Mouse (Mus musculus): ENCODE results near the gene Gm8374. TPM values are rescaled to one million over a fixed set of nuclear protein-coding genes. Genes with fewer than 3 reads are reported as not detected.
"Not testable (repeated sequence)": the region's sequence is repeated elsewhere in the genome, so short reads cannot be mapped to it uniquely, and the experiment has no call there.

The Gm8374 gene
- total RNA-seq (2021), result not detected
- long read RNA-seq, experiment 1, result 0 reads
- long read RNA-seq, experiment 2, result 0 reads

- DNase-seq (ENCODE audit: low spot score in 2 of 2), result not testable (repeated sequence)
These were observed at the start of gene Gm8374 for GRCm38 (mm10) chr14:7365034-7365433. Gene Gm8374 (minus strand): TSS chr14:7365134.

- not testable (repeated sequence) for DNase-seq (ENCODE audit: low spot score in 2 of 2)
These were observed 32.6 kb downstream of the Gm8374 start, which contains the start of gene Gm5797 for GRCm38 (mm10) chr14:7332295-7332694. Gene Gm5797 (minus strand): TSS chr14:7332395.

GRCm38 (mm10) chr14:7315093-7315492, 49.8 kb downstream of the Gm8374 start:
- peak; percentile 3 to 8 for DNase-seq (ENCODE audit: low spot score in 2 of 2)

- DNase-seq (ENCODE audit: low spot score in 2 of 2), result peak in 1 of 2 experiments; percentile 6
These were observed 50.3 kb downstream of the Gm8374 start, which contains the start of gene Gm3739 for GRCm38 (mm10) chr14:7314661-7315060. Gene Gm3739 (minus strand): TSS chr14:7315049.

Other genes starting within 250 kb of the Gm8374 start
- not detected for gene Gm6676, start 239.7 kb downstream of the Gm8374 start, total RNA-seq (2021)
- gene Gm3512, start 190.6 kb downstream of the Gm8374 start, total RNA-seq (2021), result 1 to 10 TPM; 1.4 to 1.6 TPM
- not detected for gene Gm16434, start 170.6 kb downstream of the Gm8374 start, total RNA-seq (2021)
- not detected for gene Gm3727, start 100.4 kb downstream of the Gm8374 start, total RNA-seq (2021)
- 1 to 10 TPM in 1 of 2 experiments, under 1 TPM in 1; 0.48 to 1.0 TPM for gene Gm3739, start 50.1 kb downstream of the Gm8374 start, total RNA-seq (2021)
- gene Gm5797, start 32.7 kb downstream of the Gm8374 start, total RNA-seq (2021), result not detected
- not detected for gene Gm3755, start 85.8 kb upstream of the Gm8374 start, total RNA-seq (2021)
- under 1 TPM in 1 of 2 experiments, not detected in 1; 0.46 TPM for gene Gm3752, start 118.6 kb upstream of the Gm8374 start, total RNA-seq (2021)
- 10 to 100 TPM; 10.9 to 12.5 TPM for gene Gm3558, start 203.4 kb upstream of the Gm8374 start, total RNA-seq (2021)
- not detected for gene Gm10338, start 230.5 kb upstream of the Gm8374 start, total RNA-seq (2021)

Data from layer of hippocampus, postnatal 14 days (tissue).